Mouse (Mus musculus) midbrain, embryonic 15.5 days (tissue): ENCODE measurements around the gene Sertad2. TPM values are rescaled to one million over a fixed set of nuclear protein-coding genes. Genes with fewer than 3 reads are reported as not detected.

Source experiments
- ATAC-seq: fragments of 200-750 bp; cut with Nextera tagmentation; replicated peaks from 2 replicates; pipeline ENCODE4 v1.8.0; 2017; ENCODE audit warnings: moderate TSS enrichment
- H3K27ac ChIP-seq: fragments of 300-500 bp; sonication (generic); 2 replicates; pipeline ENCODE4 v1.5.1; 2015; ENCODE audit warnings: mild to moderate bottlenecking, inconsistent platforms
- H3K27me3 ChIP-seq: fragments of 300-500 bp; sonication (generic); replicated peaks from 2 replicates; pipeline ENCODE4 v1.6.1; 2015; ENCODE audit warnings: inconsistent platforms
- H3K36me3 ChIP-seq: fragments of 300-500 bp; sonication (generic); replicated peaks from 2 replicates; pipeline ENCODE4 v1.6.1; 2015; ENCODE audit warnings: inconsistent platforms
- H3K4me1 ChIP-seq: fragments of 300-500 bp; sonication (generic); 2 replicates; pipeline ENCODE4 v1.6.1; 2015; ENCODE audit warnings: inconsistent platforms
- H3K4me2 ChIP-seq: fragments of 300-500 bp; sonication (generic); 2 replicates; pipeline ENCODE4 v1.6.1; 2015; ENCODE audit warnings: inconsistent platforms, mild to moderate bottlenecking, moderate library complexity
- H3K4me3 ChIP-seq: fragments of 300-500 bp; sonication (generic); 2 replicates; pipeline ENCODE4 v1.5.1; 2015; ENCODE audit warnings: mild to moderate bottlenecking, inconsistent platforms
- H3K9ac ChIP-seq: fragments of 300-500 bp; sonication (generic); 2 replicates; pipeline ENCODE4 v1.6.1; 2015; ENCODE audit warnings: mild to moderate bottlenecking, inconsistent platforms
- H3K9me3 ChIP-seq: fragments of 300-500 bp; sonication (generic); 2 replicates; pipeline ENCODE4 v1.6.1; 2016; ENCODE audit warnings: inconsistent platforms
- whole genome bisulfite sequencing: fragments of 180-500 bp; shearing (Covaris S2); methylation state at CpG from one replicate; pipeline ENCODE4 v1.1.7; 2015; ENCODE audit warnings: mixed read lengths; 5-methylcytosine and 5-hydroxymethylcytosine counted together
- polyA plus RNA-seq: library from polyadenylated mRNA; unstranded; fragments of >200 nt; fragmentation: Nextera tagmentation; extraction: Ambion mirVana; gene quantifications from 2 replicates; pipeline ENCODE4 v1.2.1, GENCODE M21; 2015

Gene Sertad2
- polyA plus RNA-seq, 1 experiment from 2014 or later = 27.7 TPM

DNA sequence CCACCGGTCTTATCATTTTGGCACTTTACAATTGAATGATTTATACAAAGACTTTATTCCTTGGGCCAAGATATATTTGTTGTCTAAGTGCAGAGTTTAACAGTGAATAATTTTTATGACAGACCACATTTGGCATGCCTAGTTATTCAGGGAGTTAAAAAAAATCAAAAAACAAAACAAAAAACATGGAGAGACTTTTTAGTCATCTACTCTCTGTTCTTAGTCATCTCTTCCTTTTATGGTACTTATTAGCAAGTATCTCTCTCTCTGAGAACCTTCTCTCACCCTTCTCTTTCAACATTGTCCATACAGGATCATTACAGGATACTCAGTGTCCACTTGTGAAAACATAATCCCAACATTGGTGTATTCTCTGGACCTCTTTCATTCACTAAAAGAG is 42.2 kb downstream of the Sertad2 start:
- 76% methylated on average over 1 of the region's 1 CpGs for WGBS
- Histone ChIP-seq H3K9ac (no peak overlapping the region), H3K36me3 (no peaks in the 10 kb centered on the region), H3K27me3 (no peaks in the 10 kb centered on the region), H3K4me2 (no peak overlapping the region), H3K9me3 (no peaks in the 10 kb centered on the region), H3K4me1 (no peaks in the 10 kb centered on the region), H3K27ac (no peak overlapping the region), H3K4me3 (no peak overlapping the region)
- no peak for ATAC-seq

GRCm38 (mm10) chr11:20586180-20586579 is 43.1 kb downstream of the Sertad2 start:
- H3K36me3 ChIP-seq = no peaks in the 10 kb centered on the region

GRCm38 (mm10) chr11:20589393-20589792 is 46.3 kb downstream of the Sertad2 start:
- Histone ChIP-seq H3K9me3 (no peaks in the 10 kb centered on the region), H3K4me2 (no peak overlapping the region), H3K36me3 (no peaks in the 10 kb centered on the region), H3K4me3 (no peak overlapping the region), H3K27ac (no peak overlapping the region), H3K27me3 (no peaks in the 10 kb centered on the region), H3K4me1 (no peaks in the 10 kb centered on the region), H3K9ac (no peak overlapping the region)
- no peak for ATAC-seq
- 72% methylated on average over 2 of the region's 2 CpGs for WGBS

More at GRCm38 (mm10) chr11:20586180-20586579, 43.1 kb downstream of the Sertad2 start:
- ATAC-seq = no peak
- Histone ChIP-seq H3K9ac (no peak overlapping the region), H3K27ac (no peak overlapping the region), H3K9me3 (no peaks in the 10 kb centered on the region), H3K4me3 (no peak overlapping the region), H3K4me2 (no peak overlapping the region), H3K4me1 (no peaks in the 10 kb centered on the region), H3K27me3 (no peaks in the 10 kb centered on the region)

DNA sequence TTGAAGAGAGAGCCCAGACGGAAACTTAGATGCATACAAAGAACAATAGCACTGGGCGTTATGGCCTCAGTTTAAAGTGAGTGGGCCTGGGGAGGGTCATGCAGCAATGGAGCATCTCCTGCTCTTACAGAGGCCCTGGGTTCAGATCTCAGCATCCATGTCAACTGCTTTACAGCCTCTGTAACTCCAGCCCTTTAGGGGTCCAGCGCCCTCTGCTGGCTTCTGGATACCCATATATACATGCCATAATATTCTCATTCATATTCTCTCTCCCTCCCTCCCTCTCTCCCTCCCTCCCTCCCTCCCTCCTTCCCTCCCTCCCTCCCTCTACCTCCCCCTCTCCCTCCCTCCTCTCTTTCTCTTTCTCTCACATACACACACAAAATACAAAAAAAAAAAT is 49.0 kb downstream of the Sertad2 start:
- WGBS = 78% methylated on average over 3 of the region's 3 CpGs
- H3K27ac ChIP-seq = no peak overlapping the region
- H3K4me2 ChIP-seq = no peak overlapping the region
- H3K36me3 ChIP-seq = no peaks in the 10 kb centered on the region
- H3K4me3 ChIP-seq = no peak overlapping the region
- no peaks in the 10 kb centered on the region for H3K4me1 ChIP-seq
- H3K27me3 ChIP-seq = no peaks in the 10 kb centered on the region
- no peaks in the 10 kb centered on the region for H3K9me3 ChIP-seq
- no peak for ATAC-seq
- H3K9ac ChIP-seq = no peak overlapping the region

- H3K4me2 ChIP-seq = no peak overlapping the region
- WGBS = 78% methylated on average over 22 of the region's 22 CpGs
- no peak for ATAC-seq
- no peaks in the 10 kb centered on the region for H3K27me3 ChIP-seq
- no peaks in the 10 kb centered on the region for H3K4me1 ChIP-seq
- no peaks in the 10 kb centered on the region for H3K36me3 ChIP-seq
- H3K9me3 ChIP-seq = no peaks in the 10 kb centered on the region
- H3K4me3 ChIP-seq = no peak overlapping the region
- H3K27ac ChIP-seq = no peak overlapping the region
- H3K9ac ChIP-seq = no peak overlapping the region
Measured at GRCm38 (mm10) chr11:20594229-20595201, 51.5 kb downstream of the Sertad2 start.

GRCm38 (mm10) chr11:20603066-20603812 is 60.2 kb downstream of the Sertad2 start:
- Histone ChIP-seq H3K27ac (peak overlapping the region; percentile 72; the same call in 1 of the 2 replicates), H3K9me3 (no peaks in the 10 kb centered on the region), H3K27me3 (no peaks in the 10 kb centered on the region), H3K4me1 (peaks cover 17% of the 10 kb centered on the region; the same call in 1 of the 2 replicates), H3K4me2 (peak overlapping the region; percentile 40), H3K9ac (peak overlapping the region; percentile 6; the same call in 1 of the 2 replicates), H3K36me3 (no peaks in the 10 kb centered on the region), H3K4me3 (no peak overlapping the region)
- ATAC-seq = peak; percentile 80
- WGBS = 34% methylated on average over 24 of the region's 24 CpGs

GRCm38 (mm10) chr11:20604119-20604518 is 61.1 kb downstream of the Sertad2 start:
- no peaks in the 10 kb centered on the region for H3K9me3 ChIP-seq
- H3K4me2 ChIP-seq = no peak overlapping the region
- H3K27ac ChIP-seq = no peak overlapping the region
- H3K4me1 ChIP-seq = peaks cover 17% of the 10 kb centered on the region; the same call in 1 of the 2 replicates
- H3K4me3 ChIP-seq = no peak overlapping the region
- no peaks in the 10 kb centered on the region for H3K36me3 ChIP-seq
- H3K9ac ChIP-seq = no peak overlapping the region
- no peaks in the 10 kb centered on the region for H3K27me3 ChIP-seq
- 73% methylated on average over 4 of the region's 4 CpGs for WGBS
- no peak for ATAC-seq

GRCm38 (mm10) chr11:20605613-20606012 is 62.6 kb downstream of the Sertad2 start:
- H3K36me3 ChIP-seq = no peaks in the 10 kb centered on the region
- H3K9ac ChIP-seq = no peak overlapping the region
- H3K9me3 ChIP-seq = no peaks in the 10 kb centered on the region
- H3K4me1 ChIP-seq = peaks cover 17% of the 10 kb centered on the region; the same call in 1 of the 2 replicates
- WGBS = 51% methylated on average over 7 of the region's 7 CpGs
- no peak overlapping the region for H3K27ac ChIP-seq
- H3K4me3 ChIP-seq = no peak overlapping the region
- H3K27me3 ChIP-seq = no peaks in the 10 kb centered on the region
- no peak overlapping the region for H3K4me2 ChIP-seq
- no peak for ATAC-seq

DNA sequence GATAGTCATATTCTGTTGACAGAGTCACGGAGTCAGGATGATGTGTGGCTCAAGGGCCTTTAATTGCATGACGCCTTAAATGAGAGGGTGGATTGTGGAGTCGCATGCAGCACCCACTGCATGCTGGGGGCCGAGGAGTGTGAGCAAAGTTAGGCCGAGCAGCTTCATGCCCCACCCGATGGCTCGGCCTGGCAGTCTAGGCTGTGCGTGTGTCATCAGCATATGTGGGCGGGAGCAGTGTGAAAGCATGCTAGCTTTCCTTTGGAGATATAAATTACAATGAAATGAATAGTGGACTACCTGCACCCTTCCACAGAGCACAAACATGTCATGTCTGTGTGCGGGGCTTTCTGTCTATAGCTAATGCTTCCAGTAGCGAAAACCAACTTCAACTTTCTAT is 65.4 kb downstream of the Sertad2 start:
- WGBS = 88% methylated on average over 11 of the region's 11 CpGs
- H3K36me3 ChIP-seq = no peaks in the 10 kb centered on the region
- H3K4me1 ChIP-seq = peaks cover 12% of the 10 kb centered on the region; the same call in 1 of the 2 replicates
- no peaks in the 10 kb centered on the region for H3K27me3 ChIP-seq
- H3K9me3 ChIP-seq = no peaks in the 10 kb centered on the region
- H3K9ac ChIP-seq = no peak overlapping the region
- H3K4me3 ChIP-seq = no peak overlapping the region
- ATAC-seq = no peak
- H3K4me2 ChIP-seq = no peak overlapping the region
- no peak overlapping the region for H3K27ac ChIP-seq

DNA sequence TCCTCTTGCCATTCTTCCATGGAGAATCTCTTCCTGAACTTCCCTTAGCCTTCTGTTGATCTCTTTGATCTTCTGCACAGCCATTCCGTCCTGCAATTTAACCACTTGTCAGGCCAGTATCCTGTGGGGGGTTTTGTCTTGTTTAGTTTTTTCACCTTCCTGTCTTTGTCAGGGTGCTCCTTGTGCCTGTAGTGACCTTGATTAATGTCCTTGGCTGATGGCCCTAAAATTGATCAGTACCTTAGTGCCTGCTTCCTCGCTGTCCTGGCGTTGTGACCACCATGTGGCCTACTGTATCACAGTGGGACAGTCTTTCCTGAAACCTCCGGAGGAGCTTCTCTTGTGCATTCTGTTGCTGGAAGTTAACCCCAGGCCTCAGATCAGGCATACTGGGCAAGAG is 70.2 kb downstream of the Sertad2 start:
- Histone ChIP-seq H3K36me3 (no peaks in the 10 kb centered on the region), H3K27ac (no peak overlapping the region), H3K27me3 (no peaks in the 10 kb centered on the region), H3K9ac (no peak overlapping the region), H3K4me1 (0 out of 2 replicates have a peak, but pooled peaks cover 7% of the 10 kb centered on the region), H3K9me3 (no peaks in the 10 kb centered on the region), H3K4me2 (no peak overlapping the region), H3K4me3 (no peak overlapping the region)
- WGBS = 89% methylated on average over 4 of the region's 4 CpGs
- ATAC-seq = no peak

- ATAC-seq = no peak
- H3K27ac ChIP-seq = no peak overlapping the region
- no peaks in the 10 kb centered on the region for H3K27me3 ChIP-seq
- H3K9ac ChIP-seq = no peak overlapping the region
- WGBS = 72% methylated on average over 3 of the region's 3 CpGs
- H3K4me3 ChIP-seq = no peak overlapping the region
- no peaks in the 10 kb centered on the region for H3K9me3 ChIP-seq
- H3K36me3 ChIP-seq = no peaks in the 10 kb centered on the region
- 0 out of 2 replicates have a peak, but pooled peaks cover 7% of the 10 kb centered on the region for H3K4me1 ChIP-seq
- H3K4me2 ChIP-seq = no peak overlapping the region
Measured at GRCm38 (mm10) chr11:20616103-20616502, 73.0 kb downstream of the Sertad2 start.

GRCm38 (mm10) chr11:20627146-20627545 is 84.1 kb downstream of the Sertad2 start:
- H3K9me3 ChIP-seq = no peaks in the 10 kb centered on the region
- ATAC-seq = no peak
- no peak overlapping the region for H3K4me2 ChIP-seq
- H3K27me3 ChIP-seq = no peaks in the 10 kb centered on the region
- H3K27ac ChIP-seq = no peak overlapping the region
- H3K36me3 ChIP-seq = no peaks in the 10 kb centered on the region
- WGBS = 74% methylated on average over 2 of the region's 2 CpGs
- no peak overlapping the region for H3K9ac ChIP-seq
- H3K4me3 ChIP-seq = no peak overlapping the region
- H3K4me1 ChIP-seq = 0 out of 2 replicates have a peak, but pooled peaks cover 3% of the 10 kb centered on the region
